Mouse (Mus musculus): ENCODE results near the gene Fbxl19.

The Fbxl19 gene

DNA sequence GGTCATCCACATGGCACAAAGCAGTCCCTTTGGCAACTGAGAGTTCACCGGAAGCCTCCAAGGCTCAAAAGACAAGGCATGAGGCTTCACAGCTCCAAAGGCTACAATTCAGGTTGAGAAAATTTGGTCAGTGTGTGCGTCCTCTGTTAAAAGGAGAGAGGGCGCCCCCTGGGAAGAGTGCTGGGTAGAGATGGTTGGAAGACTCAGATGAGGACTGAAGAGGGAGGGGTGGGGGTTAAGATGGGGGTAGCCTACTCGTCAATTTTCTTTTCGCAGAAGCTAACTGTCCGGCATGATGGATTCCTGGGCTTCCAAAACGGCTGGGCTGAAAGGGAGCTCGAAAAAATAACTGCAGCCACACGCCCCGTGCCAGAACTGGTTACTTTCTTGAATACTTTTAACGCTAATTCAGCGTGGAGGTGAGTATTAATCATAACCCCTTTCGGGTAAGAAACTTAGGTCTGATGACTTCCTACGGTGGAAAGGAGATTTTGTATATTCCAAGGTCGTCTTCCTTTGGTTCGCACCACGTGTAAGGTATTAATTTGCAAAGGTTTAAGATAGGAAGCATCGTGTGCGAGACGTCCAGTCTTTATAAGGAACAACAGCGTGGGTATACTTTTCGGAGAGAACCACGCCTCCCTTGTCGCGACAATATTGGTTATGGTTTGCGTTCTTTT lies at the start of gene Fbxl19:
Gene Fbxl19, plus strand, starts transcription at position 178 of the 680 bp plus-strand sequence.
- peak; percentile 77 for DNase-seq (ENCODE audit: low read depth)

DNA sequence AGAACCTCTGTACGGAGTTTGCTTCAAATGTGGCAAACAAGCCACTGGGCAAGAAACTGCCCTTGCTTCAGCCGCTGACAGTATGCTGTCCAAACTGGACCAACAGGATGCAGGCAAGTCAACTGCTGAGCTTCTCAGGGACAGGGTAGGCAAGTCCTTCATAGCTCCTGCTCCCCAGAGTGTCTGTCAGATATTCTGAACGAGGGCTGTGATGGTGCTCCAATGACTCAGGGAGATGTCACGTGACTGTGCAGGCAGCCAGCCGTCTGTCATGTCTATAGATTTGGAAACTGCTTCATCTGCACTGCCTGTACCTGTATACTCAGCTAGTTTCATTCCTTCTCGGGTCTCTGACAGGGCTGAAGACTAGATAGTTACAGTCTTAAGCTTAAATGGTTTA lies 45.4 kb upstream of the Fbxl19 start:
- DNase-seq (ENCODE audit: low read depth): no peak

DNA sequence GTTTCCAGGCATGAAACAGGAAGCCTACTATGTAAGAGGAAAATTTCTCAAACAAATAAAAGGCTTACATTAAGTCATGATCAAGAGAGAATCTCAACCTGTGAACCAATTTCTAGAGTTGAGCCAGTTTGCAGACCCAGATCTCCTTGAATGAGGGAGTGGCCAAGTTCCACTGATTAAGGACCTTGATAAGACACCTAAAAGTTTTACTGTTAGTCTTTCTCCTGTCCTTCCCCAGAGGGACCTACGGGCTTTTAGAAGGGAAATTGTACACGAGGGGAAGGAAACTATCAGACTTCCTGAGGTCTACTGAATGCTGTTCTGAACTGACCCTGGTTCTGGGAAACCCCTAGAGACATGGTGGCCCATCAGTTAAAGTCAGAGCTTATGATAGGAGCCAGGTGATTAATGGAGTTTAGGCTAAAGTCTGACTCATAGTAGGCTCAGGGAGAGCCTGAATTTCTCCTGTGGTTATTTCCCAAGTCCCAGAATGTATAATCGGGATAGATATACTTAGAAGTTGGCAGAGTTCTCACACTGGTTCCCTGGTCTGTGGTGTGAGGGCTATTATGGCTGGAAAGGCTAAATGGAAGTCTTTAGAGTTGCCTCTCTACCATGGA lies 43.5 kb upstream of the Fbxl19 start:
- DNase-seq (ENCODE audit: low read depth): no peak

DNA sequence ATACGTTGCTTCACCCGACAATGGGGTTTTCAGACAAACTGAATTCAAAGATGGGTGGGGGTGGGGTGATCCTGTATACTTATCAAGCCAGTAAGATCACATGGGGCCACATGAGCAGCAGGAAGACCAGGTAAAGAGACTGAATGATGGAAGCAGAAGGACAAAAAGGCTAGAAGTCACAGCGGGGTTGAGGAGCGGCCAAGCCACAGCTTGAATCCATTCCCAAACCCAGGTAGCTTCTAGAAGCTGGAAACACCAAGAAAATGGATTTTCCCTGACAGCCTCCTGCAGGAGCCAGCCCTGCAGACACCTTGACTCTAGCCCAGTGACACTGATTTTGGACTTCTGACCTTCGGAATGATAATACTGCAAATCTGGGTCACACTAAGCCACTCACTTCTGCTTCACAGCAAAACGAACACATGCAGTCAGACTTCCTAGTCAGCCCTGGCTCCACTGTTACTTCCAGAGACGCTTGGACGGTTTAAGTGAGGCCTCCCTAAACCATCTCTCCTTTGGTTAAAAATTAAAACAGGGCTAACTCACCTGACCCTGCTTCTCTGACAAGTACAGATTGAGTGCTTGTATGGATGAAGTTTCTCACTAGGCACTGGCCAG lies 40.7 kb upstream of the Fbxl19 start:
- no peak for DNase-seq (ENCODE audit: low read depth)

DNA sequence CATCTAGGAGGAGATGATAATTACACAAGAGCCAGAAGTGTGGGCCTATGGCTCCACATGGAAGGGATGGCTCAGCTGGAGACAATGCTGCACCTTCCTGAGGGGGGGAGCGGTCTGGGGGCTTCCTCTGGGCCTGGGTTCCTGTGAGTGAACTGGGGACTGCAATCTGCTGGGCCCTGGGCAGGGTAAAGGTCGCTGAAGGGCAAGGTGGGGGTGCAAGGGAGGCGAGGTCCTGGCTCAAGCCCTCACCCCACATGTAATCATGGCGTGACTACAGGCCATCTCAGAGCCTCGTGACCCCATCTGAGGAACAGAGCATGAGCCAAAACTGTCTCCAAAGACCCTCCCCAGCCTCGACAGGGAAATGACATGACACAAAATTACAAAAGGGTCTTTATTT lies 39.7 kb upstream of the Fbxl19 start:
- DNase-seq (ENCODE audit: low read depth): no peak

DNA sequence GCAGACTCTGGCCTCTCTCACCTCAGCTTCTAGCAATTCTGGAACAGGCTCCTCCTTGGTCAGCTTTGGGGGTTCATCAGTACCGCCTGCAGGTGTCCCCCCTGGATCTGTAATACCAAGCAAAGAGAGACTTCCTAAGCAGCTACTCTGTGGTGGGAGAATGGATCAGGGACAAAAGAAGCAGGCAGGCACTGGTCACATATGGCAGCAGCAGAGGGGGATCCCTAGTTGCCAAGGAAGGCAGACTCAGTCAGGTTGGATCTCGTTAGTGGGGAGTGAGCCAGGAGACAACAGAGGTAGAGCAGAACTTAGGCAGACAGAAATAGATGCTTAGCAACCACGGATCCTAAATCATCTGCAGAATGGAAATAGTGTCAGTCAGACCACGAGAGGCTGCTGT lies 38.6 kb upstream of the Fbxl19 start:
- no peak for DNase-seq (ENCODE audit: low read depth)

DNA sequence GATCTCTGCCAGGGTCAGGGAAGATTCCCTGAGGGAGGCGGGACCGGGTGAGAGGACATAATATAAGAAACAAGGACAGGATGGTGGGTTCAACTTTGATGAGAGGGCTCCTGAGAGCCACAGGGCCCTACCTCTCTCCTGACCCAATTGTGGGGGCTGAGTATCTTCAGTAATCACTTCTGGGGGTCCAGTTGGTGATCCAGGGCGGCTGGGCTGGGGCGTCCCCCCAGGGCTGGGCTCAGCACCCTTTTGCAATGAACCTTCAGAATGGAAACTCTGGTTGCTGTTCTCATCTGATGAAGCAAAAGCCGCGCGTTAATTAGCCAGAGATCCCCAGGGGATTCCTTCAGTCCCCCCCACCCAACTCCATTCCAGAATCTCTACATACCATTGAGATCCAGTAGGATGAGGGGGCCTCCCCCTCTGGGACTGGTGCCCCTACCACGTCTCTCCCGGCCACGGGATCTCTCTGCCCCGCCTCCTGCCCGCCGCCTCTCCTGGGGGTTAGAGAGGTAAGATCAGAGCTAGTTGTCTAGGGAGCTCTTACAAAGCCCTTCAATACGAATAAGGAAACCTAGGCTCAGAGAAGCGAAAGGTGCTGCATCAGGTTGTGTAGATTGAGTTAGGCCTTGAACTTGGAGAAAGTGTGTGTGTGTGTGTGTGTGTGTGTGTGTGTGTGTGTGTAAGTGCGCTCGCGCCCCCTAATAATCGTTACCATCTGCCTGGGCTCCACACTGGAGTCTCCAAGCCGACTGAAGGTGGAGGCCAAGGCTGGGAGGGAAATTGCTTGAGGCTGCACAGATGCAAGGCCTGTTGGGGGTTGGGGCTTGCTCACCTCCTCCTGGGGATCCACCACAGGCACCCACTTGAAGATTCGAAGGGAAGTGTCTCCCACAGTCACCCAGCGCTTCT lies 37.0 kb upstream of the Fbxl19 start:
- DNase-seq (ENCODE audit: low read depth): no peak

DNA sequence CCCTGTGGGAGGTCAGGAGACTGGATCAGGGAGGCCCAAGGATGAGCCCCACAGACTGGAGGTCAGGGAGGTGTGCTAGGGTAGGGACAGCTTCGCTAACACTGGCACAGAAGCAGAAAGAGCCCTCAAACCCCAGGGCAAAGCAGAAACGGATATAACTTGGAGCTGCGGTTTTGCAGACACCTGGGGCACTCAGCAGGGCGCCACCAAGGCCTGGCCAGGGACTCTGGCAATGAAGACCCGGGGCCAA lies 36.5 kb upstream of the Fbxl19 start:
- no peak for DNase-seq (ENCODE audit: low read depth)

DNA sequence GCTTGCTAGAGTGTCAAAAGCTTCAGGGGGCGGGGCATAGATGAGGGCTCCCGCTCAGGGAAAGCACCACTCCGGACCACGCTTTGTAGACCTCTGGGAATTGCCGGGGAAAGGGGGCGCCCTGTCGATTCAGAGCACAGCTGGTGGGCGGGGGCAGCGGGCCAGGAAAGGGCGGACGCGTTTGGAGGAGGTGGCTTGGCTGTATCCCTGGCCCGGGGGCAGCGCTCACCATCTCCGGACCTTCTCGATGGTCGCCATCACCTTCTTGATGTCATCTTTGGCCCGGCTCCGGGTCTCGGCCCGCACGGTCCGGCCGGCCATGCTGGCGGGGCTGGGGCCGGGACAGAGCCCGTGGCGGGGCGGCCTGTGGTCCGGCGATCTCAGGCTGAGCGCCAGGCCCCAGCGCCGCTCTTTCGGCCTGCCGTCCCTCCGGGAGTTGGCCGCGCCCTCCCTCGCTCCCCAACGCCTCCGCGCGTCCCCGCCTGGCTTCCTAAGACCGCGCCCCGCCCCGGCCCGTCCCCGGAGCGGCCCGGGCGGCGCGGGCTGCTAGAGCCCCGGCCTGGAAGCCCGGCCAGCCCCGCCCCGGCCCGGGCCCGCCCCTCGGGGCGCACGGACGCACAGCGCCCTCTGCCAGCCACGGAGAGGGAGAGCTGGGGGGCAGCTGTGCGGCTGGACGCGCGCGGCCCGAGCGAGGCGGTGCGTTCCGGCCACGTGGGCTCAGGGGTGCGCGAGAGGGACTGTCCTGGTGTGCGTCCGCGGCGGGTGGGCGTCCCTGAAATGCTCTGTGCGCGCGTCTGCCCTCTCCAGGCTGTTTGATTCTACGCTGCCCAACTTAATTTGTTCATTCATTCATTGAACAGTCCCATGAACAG lies 35.9 kb upstream of the Fbxl19 start, which contains the start of gene Bcl7c:
Gene Bcl7c, minus strand, starts transcription at position 727 of the 872 bp plus-strand sequence.
- peak; percentile 86 for DNase-seq (ENCODE audit: low read depth)

DNA sequence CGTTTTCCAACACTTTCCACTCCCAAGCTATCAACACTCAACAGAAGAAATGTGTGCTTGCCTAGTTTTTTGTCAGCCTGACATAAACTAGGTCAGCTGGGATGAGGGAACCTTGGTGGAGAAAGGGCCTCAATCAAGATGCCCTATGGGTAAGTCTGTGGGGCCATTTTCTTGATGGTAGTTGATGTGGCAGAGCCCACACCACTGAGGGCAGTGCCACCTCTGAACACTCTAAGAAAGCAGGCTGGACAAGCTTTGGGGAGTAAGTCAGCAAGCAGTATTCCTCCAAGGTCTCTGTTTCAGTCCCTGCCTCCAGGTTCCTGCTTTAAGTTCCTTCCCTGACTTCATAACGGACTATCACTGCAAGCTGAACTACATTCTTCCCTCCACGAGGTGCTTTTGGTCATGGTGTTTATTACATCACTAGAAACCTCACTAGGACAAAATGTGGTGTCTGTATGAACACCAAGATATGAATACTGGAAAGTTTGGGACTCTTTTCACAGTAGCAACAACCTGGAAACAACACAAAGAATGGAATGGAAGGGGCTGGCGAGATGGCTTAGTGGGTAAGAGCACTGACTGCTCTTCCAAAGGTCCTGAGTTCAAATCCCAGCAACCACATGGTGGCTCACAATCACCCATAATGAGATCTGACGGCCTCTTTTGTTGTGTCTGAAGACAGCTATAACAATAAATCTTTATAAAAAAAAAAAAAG lies 34.9 kb upstream of the Fbxl19 start:
- DNase-seq (ENCODE audit: low read depth): no peak

DNA sequence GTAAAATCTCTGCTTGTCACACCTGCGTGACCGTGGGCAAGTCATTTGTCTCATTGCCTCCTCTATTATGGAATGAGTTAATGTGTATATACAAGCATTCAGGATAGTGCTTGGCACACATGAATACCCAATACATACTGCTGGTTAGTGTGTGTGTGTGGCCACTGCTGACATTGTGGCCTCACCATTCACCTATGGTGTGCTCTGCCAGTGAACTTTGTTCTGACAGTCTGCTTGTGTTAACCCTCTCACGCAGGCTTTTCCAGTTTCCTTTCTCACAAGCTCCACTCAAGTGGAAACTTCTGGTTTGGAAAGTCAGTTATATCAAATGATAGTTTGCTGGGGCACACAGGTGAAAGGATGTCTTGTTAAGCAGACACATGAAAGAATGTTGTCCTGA lies 33.3 kb upstream of the Fbxl19 start:
- DNase-seq (ENCODE audit: low read depth): no peak

DNA sequence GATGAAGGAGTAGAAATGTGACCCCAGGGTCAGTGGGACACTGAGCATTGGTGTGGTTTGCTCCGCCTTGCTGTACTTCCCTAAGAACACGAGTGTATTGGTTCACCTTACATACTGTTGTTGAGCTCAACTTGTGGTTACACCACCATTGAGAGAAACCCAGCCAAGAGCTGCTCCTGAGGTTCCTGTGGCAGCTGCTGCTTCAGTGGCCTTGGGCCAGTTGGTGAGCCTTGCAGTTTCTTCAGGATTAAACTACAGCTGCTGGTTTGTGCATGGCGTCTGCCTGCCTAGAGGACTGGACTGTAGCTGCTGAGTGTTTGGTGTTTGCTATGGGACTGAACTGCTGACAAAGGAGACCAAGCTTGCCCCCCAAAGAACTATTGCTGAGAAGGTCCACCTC lies 32.9 kb upstream of the Fbxl19 start:
- no peak for DNase-seq (ENCODE audit: low read depth)

DNA sequence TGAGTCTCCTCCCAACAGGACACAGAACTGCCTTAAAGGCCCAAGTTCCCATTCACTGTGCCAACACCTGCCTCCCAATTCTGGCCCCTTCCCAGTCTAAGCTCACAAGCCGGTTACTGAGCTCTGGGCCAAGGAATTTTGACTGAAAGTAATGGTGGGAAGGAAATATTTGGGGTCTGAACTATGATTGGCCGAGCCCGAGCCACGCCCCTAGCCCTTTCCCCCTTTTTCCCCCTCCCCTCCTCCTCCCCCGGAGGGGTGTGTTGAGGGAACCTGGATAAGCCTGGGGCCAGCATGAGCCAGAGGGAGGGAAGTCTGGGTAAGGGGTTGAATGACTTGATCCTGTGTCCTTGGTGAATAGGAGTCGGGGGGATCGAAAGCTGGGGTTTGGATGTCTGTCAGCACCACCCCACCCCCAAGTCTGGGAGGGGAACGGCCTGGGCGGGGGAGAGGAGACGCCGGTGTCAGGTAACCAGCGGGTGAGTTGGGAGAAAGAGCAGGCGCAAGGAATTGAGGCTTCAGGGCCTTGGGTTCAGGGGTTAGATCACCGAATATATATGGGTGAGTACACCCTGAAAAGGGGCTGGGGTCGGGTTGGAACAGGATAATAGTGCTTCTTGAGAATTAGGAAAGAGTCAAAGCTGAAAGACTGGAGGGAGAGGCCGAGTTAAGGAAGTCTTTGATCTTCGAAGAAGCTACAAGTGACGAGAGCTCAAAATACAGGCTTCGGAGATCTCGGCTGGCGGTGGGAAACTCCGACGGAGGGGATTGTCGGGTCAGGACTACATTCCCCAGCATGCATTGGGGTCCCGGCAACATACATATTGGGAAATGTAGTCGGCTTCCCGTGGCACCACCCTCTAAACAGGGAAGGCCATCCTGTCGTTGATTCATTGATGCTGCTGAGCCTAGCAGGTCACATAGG lies 31.6 kb upstream of the Fbxl19 start, which contains the start of gene Ctf1:
Gene Ctf1, plus strand, starts transcription at position 276 of the 925 bp plus-strand sequence.
- DNase-seq (ENCODE audit: low read depth): peak; percentile 65

DNA sequence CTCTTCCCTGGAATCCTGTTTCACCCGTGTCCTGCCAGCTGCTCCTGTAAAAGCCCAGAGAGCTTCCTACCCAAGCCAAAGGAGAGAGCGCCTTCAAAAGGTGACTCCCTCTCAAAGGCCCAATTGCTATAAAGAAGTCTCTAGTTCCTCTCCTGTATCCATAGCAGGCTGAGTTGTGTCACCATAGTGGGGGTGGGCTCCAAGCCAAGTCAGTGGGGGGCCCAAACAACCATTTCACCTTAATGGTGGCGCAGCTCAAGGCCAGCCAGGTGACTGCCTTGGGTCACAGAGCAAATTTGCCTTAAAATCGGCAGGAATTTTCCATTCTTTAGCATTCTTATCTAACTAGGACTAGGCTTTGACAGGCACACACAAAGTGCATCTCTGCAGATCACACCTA lies 29.5 kb upstream of the Fbxl19 start:
- no peak for DNase-seq (ENCODE audit: low read depth)

DNA sequence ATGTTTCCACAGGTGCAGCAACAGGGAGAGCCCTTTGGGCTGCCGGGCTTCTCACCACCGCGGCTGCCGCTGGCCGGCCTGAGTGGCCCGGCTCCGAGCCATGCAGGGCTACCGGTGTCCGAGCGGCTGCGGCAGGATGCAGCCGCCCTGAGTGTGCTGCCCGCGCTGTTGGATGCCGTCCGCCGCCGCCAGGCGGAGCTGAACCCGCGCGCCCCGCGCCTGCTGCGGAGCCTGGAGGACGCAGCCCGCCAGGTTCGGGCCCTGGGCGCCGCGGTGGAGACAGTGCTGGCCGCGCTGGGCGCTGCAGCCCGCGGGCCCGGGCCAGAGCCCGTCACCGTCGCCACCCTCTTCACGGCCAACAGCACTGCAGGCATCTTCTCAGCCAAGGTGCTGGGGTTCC lies 27.4 kb upstream of the Fbxl19 start:
- peak; percentile 61 for DNase-seq (ENCODE audit: low read depth)

DNA sequence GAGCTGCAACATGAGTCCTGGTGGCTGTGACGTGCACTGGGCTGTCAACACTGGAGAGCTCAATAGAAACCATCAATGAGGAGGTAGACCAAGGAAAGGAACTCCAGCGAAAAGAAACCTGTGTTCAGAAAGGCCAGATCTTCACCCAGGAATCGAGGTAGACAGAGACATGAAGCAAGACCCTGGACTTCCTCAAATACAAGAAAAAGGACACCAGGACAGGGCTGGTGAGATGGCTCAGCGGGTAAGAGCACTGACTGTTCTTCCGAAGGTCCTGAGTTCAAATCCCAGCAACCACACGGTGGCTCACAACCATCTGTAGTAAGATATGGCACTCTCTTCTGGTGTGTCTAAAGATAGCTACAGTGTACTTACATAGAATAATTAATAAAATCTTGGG lies 26.0 kb upstream of the Fbxl19 start:
- no peak for DNase-seq (ENCODE audit: low read depth)

DNA sequence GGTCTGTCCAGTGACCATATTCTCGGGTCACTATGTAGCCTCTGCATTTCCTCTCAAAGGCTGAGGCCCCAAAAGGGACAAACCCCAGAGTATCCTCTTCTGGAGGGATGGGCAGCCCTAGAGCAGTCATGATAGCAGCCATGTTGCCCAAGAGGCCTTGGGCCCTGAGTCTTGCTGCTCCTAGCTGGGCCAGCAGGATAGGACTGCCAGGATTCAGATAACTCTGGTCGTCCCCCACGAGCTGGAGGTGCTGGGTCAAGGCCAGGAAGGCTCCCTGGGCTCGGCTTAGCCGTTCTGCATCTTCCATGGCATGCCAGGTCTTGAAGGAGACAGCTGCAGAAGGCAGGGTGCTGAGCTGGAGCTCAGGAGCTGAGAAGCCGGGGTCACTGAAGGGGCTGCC lies 25.1 kb upstream of the Fbxl19 start:
- no peak for DNase-seq (ENCODE audit: low read depth)

DNA sequence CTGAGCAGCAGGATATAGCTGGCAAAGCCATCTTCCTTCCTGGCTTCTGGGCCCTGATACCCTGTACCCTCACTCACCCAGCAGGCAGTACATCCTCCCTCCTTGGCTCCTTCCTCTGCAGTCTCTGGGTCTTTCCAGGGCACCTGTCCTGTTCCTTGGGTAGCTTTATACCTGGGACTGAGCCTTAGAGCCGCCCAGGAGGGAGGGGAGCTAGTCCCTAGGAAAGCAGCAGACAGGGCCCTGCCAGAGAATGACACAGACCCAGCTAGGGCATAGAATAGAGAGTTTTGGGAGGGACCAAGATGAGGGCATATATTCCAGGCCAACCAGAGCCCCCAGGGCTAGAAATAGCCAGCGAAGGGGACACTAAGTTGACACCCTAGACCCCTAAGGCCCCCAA lies 18.9 kb upstream of the Fbxl19 start:
- no peak for DNase-seq (ENCODE audit: low read depth)

DNA sequence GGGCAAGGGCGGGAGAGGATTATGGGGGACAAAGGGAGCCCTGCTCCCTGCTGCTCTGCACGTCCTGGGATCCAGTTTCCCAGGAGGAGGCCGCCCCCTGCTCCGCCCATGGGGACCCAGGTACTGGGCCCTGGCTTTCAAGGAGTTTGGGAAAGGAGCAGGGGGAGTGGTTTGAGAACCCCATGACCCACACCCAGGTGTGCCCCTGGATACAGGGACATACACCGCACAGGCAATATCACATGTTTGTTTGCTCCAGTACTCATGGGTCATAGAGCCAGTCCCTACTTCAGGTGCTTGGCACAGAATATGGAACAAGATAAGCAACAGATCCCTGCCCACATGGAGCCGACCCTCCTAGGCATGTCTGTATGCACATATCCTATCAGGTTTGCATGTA lies 18.4 kb upstream of the Fbxl19 start:
- DNase-seq (ENCODE audit: low read depth): no peak

DNA sequence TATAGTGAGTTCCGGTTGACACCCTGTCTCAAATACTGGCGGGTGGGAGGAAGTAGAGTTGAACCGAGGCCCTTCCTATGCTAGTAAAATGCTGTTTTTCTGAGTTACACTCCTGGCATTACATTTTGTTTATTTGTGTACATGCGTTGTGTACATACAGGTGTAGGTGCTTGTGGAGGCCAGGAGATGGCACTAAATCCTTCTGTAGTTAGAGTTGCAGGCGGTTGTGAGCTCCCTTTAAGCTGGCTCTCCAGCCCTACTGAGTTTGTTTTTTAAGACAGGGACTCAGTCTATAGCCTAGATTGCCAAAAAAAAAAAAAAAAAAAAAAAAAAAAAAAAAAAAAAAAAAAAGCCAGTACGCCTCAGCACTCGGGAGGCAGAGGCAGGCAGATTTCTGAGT lies 16.4 kb upstream of the Fbxl19 start:
- no peak for DNase-seq (ENCODE audit: low read depth)

All from induced T-regulatory cell, adult 2 months (primary cell).